Mouse (Mus musculus) lung, adult 2 months (tissue): Measurements from ENCODE around the gene Uckl1.

Experiments used
- CTCF ChIP-seq: fragments of 200-500 bp; IDR thresholded peaks from 2 replicates; pipeline ENCODE4 v1.5.1; 2011; ENCODE audit warnings: mild to moderate bottlenecking, low read length, control low read depth; ENCODE audit not compliant: insufficient read depth
- POLR2A ChIP-seq: fragments of 200-500 bp; IDR thresholded peaks from 2 replicates; pipeline ENCODE4 v1.6.1; 2011; ENCODE audit warnings: low read depth, mild to moderate bottlenecking, control low read depth, low read length, borderline replicate concordance; ENCODE audit errors: extremely low read depth

DNA sequence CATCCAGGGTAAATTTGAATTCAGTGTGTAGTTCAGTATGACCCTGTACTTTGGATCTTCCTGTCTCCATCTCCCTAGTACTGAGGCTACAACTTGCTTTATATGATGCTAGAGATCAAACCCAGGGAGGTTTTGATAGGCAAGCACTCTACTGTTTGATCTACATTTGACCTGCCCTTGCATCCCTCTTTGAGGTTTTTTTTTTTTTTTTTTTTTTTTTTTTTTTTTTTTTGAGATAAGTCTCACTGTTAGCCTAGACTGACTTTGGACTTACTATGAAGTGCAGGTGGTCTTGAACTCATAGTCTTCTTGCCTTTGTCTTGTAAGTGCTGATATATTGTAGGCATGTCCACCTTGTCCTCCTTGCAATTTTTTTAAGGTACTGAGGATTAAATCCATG, 43.8 kb upstream of the Uckl1 start:
- no peak for TF ChIP-seq CTCF
- no peak for TF ChIP-seq POLR2A
